Mouse (Mus musculus) limb, embryonic 13.5 days (tissue): ENCODE data around the gene Gm30302. TPM values are rescaled to one million over a fixed set of nuclear protein-coding genes. Genes with fewer than 3 reads are reported as not detected.
"Not testable (repeated sequence)": the region's sequence is repeated elsewhere in the genome, so short reads cannot be mapped to it uniquely, and the experiment has no call there.

ENCODE experiments used
- ATAC-seq: fragments of 200-750 bp; cut with Nextera tagmentation; 2 replicates; pipeline ENCODE4 v1.8.0; 2017; ENCODE audit warnings: low read depth, moderate number of reproducible peaks, moderate TSS enrichment; ENCODE audit not compliant: low FRiP score
- H3K27ac ChIP-seq: fragments of 300-500 bp; sonication (generic); 2 replicates; pipeline ENCODE4 v1.5.1; 2015; ENCODE audit warnings: inconsistent platforms, mild to moderate bottlenecking, moderate library complexity
- H3K27me3 ChIP-seq: fragments of 300-500 bp; sonication (generic); 2 replicates; pipeline ENCODE4 v1.6.1; 2015; ENCODE audit warnings: mild to moderate bottlenecking, inconsistent platforms
- H3K36me3 ChIP-seq: fragments of 300-500 bp; sonication (generic); 2 replicates; pipeline ENCODE4 v1.6.1; 2015; ENCODE audit warnings: inconsistent platforms, mild to moderate bottlenecking, moderate library complexity
- H3K4me1 ChIP-seq: fragments of 300-500 bp; sonication (generic); 2 replicates; pipeline ENCODE4 v1.6.1; 2015; ENCODE audit warnings: inconsistent platforms
- H3K4me2 ChIP-seq: fragments of 300-500 bp; sonication (generic); replicated peaks from 2 replicates; pipeline ENCODE4 v1.6.1; 2015; ENCODE audit warnings: inconsistent platforms, mild to moderate bottlenecking, moderate library complexity
- H3K4me3 ChIP-seq: fragments of 300-500 bp; sonication (generic); 2 replicates; pipeline ENCODE4 v1.5.1; 2015; ENCODE audit warnings: moderate library complexity, mild to moderate bottlenecking, inconsistent platforms
- H3K9ac ChIP-seq: fragments of 300-500 bp; sonication (generic); 2 replicates; pipeline ENCODE4 v1.6.1; 2015; ENCODE audit warnings: mild to moderate bottlenecking, inconsistent platforms
- H3K9me3 ChIP-seq: fragments of 300-500 bp; sonication (generic); 2 replicates; pipeline ENCODE4 v1.6.1; 2016; ENCODE audit warnings: inconsistent platforms
- WGBS: fragments of 180-500 bp; shearing (Covaris S2); methylation state at CpG from one replicate; pipeline ENCODE4 v1.1.7; 2015; 5-methylcytosine and 5-hydroxymethylcytosine counted together
- polyA plus RNA-seq: library from polyadenylated mRNA; unstranded; fragments of >200 nt; fragmentation: Nextera tagmentation; extraction: Ambion mirVana; gene quantifications from 2 replicates; pipeline ENCODE4 v1.2.1, GENCODE M21; 2015

Gene Gm30302
- polyA plus RNA-seq, 1 experiment from 2014 or later, result not detected

DNA sequence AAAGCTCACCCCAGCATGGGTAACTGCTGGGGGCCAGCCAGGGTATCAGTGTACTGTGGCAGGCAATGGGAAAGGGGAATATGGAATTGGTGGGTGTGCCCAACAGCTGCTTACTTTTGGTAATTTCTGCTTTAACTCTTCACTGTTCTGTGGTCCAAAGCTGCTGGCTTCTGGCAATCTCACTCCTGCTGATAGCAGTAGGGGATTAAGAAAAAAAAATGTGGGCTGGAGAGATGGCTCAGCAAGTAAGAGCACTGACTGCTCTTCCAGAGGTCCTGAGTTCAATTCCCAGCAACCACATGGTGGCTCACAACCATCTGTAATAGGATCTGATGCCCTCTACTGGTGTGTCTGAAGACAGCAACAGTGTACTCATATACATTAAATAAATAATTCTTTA is 27.3 kb downstream of the Gm30302 start:
- H3K4me3 ChIP-seq, H3K9me3 ChIP-seq, H3K9ac ChIP-seq, H3K4me2 ChIP-seq, H3K4me1 ChIP-seq, ATAC-seq, H3K27me3 ChIP-seq, H3K27ac ChIP-seq, H3K36me3 ChIP-seq: not testable (repeated sequence)

DNA sequence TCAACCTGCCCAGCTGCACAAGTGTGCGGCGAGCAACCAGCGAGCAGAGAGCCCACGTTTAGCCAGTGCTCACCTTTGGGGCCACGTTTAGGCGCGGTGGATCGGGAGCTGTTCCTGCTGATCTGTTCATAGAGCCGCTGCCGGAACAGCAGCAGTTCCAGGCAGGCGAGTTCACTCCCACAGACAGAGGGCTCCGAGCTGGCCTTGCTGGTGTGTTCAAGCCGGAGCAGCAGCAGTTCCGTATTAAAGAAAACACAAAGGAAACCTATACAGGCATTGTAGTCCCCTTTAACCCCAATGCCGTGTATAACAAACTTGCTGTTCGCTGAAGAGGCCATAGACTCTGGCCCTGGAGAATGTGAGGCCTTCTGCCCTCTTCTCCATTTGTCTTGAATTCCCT is 29.7 kb downstream of the Gm30302 start:
- WGBS, result 87% methylated on average over 16 of the region's 16 CpGs
- Histone ChIP-seq H3K27ac (no peak overlapping the region), H3K4me1 (no peaks in the 10 kb centered on the region), H3K36me3 (no peaks in the 10 kb centered on the region), H3K27me3 (no peaks in the 10 kb centered on the region), H3K9me3 (no peaks in the 10 kb centered on the region), H3K4me2 (no peak overlapping the region), H3K9ac (no peak overlapping the region), H3K4me3 (no peak overlapping the region)
- no peak for ATAC-seq

DNA sequence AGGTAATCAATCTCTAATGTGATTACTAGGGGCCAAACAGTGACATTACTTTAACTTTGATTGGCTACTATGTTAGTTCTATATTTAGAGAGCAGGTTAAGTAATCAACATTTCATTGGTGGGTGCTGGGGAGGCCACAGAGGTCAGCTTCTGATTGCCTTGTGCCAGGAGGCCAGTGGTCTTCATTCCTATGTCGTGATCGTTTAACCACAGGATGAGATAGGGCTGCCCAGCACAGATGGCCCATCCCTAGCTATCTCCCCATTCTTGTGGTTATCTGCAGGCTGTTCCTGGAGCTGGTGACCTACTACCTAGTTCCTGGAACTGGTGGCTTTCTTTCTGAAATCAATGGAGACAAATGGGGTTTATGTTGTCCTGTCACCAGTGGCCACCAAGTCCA is 30.8 kb downstream of the Gm30302 start:
- Histone ChIP-seq H3K4me2 (no peak overlapping the region), H3K9me3 (no peaks in the 10 kb centered on the region), H3K4me1 (no peaks in the 10 kb centered on the region), H3K27ac (no peak overlapping the region), H3K27me3 (no peaks in the 10 kb centered on the region), H3K36me3 (no peaks in the 10 kb centered on the region), H3K4me3 (no peak overlapping the region), H3K9ac (no peak overlapping the region)
- 67% methylated on average over 2 of the region's 2 CpGs for WGBS
- ATAC-seq, result no peak

DNA sequence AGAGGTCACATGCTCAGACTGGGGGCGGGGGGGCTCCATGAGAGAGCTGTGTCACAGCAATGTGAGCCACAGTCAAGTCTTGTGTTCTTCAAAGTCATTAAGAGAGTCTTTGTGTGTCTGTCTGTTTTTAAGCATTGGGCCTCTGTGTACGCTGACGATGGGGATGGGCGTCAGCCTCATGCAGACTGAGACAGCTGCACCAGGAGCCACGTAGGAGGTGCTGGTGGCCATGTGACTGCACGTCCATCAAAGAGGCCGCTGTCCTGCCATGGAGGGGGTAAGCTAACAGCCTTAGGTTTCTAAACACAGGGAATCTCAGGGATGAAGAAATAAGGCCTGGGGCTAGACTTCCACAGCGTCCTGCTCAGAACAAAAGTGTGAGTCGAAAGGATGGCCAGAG is 32.5 kb downstream of the Gm30302 start:
- Histone ChIP-seq H3K27ac (no peak overlapping the region), H3K9me3 (no peaks in the 10 kb centered on the region), H3K4me1 (no peaks in the 10 kb centered on the region), H3K9ac (no peak overlapping the region), H3K36me3 (no peaks in the 10 kb centered on the region), H3K27me3 (no peaks in the 10 kb centered on the region), H3K4me3 (no peak overlapping the region), H3K4me2 (no peak overlapping the region)
- ATAC-seq, result peak; percentile 19; the same call in 1 of the 2 replicates
- 43% methylated on average over 9 of the region's 9 CpGs for WGBS

DNA sequence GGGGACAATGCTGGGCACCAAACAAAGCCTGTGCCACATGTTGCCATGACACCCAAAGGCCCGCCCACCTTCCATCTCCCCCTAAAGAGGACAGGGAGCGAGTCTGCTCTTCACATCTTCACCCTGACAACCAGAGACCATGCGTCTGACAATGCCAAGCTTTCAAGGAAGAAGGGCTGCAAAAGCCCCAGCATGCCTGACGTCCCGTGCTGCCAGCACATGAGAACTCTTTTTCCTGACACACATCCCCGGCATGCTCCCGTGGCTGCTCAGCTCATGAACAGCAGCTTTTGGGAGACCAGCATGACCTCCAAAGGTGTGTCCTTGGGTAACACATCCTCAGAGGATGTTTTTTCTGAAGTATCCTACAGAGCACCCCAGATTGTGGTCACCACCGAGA is 33.5 kb downstream of the Gm30302 start:
- Histone ChIP-seq H3K4me1 (no peaks in the 10 kb centered on the region), H3K27ac (no peak overlapping the region), H3K4me2 (no peak overlapping the region), H3K27me3 (no peaks in the 10 kb centered on the region), H3K36me3 (no peaks in the 10 kb centered on the region), H3K9ac (no peak overlapping the region), H3K9me3 (no peaks in the 10 kb centered on the region), H3K4me3 (no peak overlapping the region)
- no peak for ATAC-seq
- 89% methylated on average over 8 of the region's 8 CpGs for WGBS

DNA sequence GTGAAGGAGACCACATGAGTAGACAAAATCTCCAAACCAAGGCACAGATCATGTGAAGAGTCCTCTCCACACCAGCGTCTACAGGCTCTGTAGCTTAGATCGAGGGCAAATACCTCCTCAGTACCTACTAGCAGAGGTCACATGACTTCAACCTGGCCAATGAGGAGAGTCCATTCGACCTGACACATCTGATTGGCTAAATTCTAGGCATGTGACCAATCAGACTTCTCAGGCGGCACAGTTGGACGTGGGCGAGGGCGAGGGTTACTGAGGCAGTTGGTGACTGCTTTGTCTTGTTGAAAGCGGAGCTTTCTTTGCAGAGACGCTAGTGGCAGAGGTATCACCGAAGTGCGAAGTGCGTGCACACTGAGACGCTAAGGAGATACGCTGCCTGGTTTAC is 36.6 kb downstream of the Gm30302 start:
- no peak for ATAC-seq
- Histone ChIP-seq H3K4me2 (no peak overlapping the region), H3K27ac (no peak overlapping the region), H3K27me3 (no peaks in the 10 kb centered on the region), H3K4me1 (no peaks in the 10 kb centered on the region), H3K9ac (no peak overlapping the region), H3K4me3 (no peak overlapping the region), H3K9me3 (no peaks in the 10 kb centered on the region), H3K36me3 (no peaks in the 10 kb centered on the region)
- 88% methylated on average over 14 of the region's 14 CpGs for WGBS

DNA sequence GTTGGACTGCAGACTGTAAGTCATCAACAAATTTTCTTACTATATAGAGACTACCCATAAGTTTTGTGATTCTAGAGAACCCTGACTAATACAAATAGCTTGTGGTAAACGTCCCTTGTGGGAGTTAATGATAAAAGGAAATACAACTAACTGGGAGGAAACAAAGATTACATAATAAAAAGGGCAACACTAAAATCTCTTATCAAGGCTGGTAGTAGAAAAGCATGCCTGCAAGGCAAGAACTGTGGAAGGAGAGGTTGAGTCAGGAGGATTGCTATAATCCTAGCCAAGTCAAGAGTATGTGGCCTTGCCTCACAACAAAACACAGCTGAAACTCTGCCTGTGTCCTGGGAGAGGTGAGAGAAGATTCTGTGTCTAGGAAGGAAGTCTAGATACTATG is 38.1 kb downstream of the Gm30302 start:
- ATAC-seq, result no peak
- H3K4me2 ChIP-seq, result no peak overlapping the region

DNA sequence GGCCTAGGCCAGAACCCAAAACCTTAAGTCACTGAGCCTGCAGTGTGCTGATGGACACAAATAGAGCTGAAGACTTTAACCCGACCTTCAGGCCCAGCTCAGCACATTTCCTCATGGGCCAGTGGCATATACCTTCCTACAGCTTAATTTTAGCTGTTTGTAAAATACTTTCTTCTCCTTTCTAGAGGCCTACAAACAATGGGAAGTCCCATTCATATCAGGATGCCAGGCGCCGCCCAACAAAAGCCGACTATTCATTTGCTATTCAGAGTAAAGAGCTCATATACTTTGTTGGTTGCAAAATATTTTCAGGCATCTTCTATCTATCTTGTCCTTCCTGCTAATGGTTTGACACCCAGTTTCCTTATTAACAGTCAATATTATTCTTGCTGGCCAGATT is 40.8 kb downstream of the Gm30302 start:
- Histone ChIP-seq H3K27ac (no peak overlapping the region), H3K4me1 (no peaks in the 10 kb centered on the region), H3K27me3 (no peaks in the 10 kb centered on the region), H3K9me3 (no peaks in the 10 kb centered on the region), H3K4me3 (no peak overlapping the region), H3K4me2 (no peak overlapping the region), H3K36me3 (no peaks in the 10 kb centered on the region), H3K9ac (no peak overlapping the region)
- no peak for ATAC-seq
- 84% methylated on average over 4 of the region's 4 CpGs for WGBS

More for the DNA sequence above, 38.1 kb downstream of the Gm30302 start:
- H3K9me3 ChIP-seq, result no peaks in the 10 kb centered on the region
- no peak overlapping the region for H3K4me3 ChIP-seq
- 67% methylated on average over 1 of the region's 1 CpGs for WGBS
- no peak overlapping the region for H3K9ac ChIP-seq
- no peaks in the 10 kb centered on the region for H3K27me3 ChIP-seq
- H3K36me3 ChIP-seq, result no peaks in the 10 kb centered on the region
- H3K27ac ChIP-seq, result no peak overlapping the region
- H3K4me1 ChIP-seq, result no peaks in the 10 kb centered on the region

DNA sequence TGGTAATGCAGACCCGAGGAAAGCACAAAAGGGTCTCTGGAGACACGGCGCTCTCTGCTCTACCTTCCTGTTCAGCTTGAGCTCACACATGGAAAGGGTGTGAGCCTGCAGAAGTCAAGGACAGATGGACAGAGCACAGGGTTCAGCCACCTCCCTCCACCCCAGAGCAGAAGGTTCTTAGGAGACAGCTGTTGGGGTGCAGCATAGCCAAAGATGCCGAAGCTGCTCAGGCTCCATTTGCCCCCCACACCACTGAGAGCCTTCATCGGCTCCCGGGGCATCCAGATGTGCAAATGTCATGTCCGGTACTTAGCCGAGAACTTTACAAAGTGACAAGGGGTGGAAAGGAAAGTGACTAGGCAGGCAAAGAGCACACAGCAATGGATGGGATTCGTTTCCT is 42.2 kb downstream of the Gm30302 start:
- H3K27me3 ChIP-seq, result no peaks in the 10 kb centered on the region
- no peak overlapping the region for H3K4me3 ChIP-seq
- H3K27ac ChIP-seq, result no peak overlapping the region
- no peaks in the 10 kb centered on the region for H3K36me3 ChIP-seq
- no peaks in the 10 kb centered on the region for H3K9me3 ChIP-seq
- WGBS, result 84% methylated on average over 9 of the region's 9 CpGs
- no peak overlapping the region for H3K9ac ChIP-seq
- H3K4me1 ChIP-seq, result no peaks in the 10 kb centered on the region
- ATAC-seq, result no peak
- no peak overlapping the region for H3K4me2 ChIP-seq

DNA sequence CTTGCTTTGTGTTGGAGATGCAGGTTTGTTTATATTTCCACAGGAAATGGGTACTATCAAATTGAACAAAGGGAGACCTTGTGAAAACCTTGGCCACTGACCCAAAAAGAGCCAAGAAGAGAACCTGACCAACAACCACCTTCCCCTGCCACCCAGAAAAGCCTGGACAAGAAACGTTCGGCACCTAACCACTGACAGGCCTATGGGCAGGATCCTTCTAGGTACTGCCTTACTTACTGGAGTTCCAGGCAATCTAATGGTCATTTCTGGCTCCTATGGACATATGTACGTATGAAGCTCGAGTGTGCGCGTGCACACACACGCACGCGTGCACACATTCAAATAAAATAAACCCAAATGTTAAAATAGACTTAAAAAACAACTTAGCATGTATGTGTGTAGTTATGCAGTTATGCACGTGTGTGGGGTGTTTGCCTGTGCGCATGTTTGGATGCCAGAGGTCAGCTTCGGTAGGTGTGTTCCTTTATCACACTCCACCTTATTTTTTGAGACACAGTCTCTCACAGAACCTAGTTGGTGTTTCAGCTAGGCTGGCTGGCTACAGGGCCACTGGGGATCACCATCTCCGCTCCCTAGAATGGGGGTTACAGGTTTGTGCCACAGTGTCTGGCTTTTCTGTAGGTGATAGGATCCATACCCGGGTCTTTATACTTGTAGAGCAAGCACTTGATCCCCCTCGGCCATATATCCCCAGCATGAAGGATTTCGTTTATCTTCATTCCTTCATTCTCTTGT is 57.3 kb downstream of the Gm30302 start:
- 91% methylated on average over 16 of the region's 16 CpGs for WGBS
- no peak overlapping the region for H3K27ac ChIP-seq

DNA sequence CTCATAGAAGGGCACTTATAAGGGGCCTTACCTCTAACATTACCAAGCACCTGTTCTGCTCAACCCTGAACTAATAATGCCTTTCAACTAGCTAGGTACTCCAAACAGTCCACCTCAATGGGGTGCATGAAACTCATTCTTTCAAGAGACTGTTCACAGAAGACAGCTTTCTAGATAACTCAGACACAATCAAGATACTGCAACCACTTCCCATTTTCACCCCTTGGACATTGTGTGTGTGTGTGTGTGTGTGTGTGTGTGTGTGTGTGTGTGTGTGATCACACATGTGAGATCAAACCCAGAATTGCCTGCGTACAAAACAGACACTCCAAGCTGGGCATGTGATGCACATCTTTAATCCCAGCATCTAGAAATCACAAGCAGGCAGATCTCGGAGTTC is 60.8 kb downstream of the Gm30302 start:
- H3K27ac ChIP-seq, result no peak overlapping the region
- H3K4me1 ChIP-seq, result no peaks in the 10 kb centered on the region
- no peaks in the 10 kb centered on the region for H3K9me3 ChIP-seq
- H3K9ac ChIP-seq, result no peak overlapping the region
- no peak overlapping the region for H3K4me3 ChIP-seq
- no peak for ATAC-seq
- H3K36me3 ChIP-seq, result peaks cover 31% of the 10 kb centered on the region
- H3K4me2 ChIP-seq, result no peak overlapping the region
- H3K27me3 ChIP-seq, result no peaks in the 10 kb centered on the region
- 83% methylated on average over 2 of the region's 2 CpGs for WGBS

More for the DNA sequence above, 57.3 kb downstream of the Gm30302 start:
- Histone ChIP-seq H3K27me3 (no peaks in the 10 kb centered on the region), H3K9ac (no peak overlapping the region), H3K4me2 (no peak overlapping the region), H3K4me1 (no peaks in the 10 kb centered on the region), H3K4me3 (no peak overlapping the region), H3K9me3 (no peaks in the 10 kb centered on the region), H3K36me3 (0 out of 2 replicates have a peak, but pooled peaks cover under 1% of the 10 kb centered on the region)
- ATAC-seq, result no peak

DNA sequence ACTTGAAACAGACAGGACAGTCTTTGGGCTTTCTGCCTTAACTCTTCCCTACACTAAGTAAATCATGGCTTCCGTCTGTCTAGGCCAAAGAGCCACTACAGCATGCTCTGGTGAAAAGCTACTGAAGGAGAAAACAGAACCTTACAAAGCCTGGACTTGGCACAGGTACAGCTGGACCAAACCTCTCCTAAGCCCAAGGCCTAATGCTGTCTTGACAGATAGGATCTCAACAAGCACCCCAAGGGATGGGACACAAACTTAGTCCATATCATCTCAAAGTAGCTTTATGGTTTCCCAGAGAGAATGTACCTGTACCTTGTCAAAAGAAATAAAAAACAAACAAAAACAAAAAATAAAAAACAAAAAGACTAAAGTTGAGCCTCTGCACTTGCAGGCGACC is 62.4 kb downstream of the Gm30302 start:
- no peaks in the 10 kb centered on the region for H3K9me3 ChIP-seq
- peaks cover 46% of the 10 kb centered on the region for H3K36me3 ChIP-seq
- no peak for ATAC-seq
- H3K4me3 ChIP-seq, result no peak overlapping the region
- H3K4me2 ChIP-seq, result no peak overlapping the region
- 83% methylated on average over 2 of the region's 2 CpGs for WGBS
- H3K27me3 ChIP-seq, result no peaks in the 10 kb centered on the region
- no peaks in the 10 kb centered on the region for H3K4me1 ChIP-seq
- H3K9ac ChIP-seq, result no peak overlapping the region
- no peak overlapping the region for H3K27ac ChIP-seq
